Mouse (Mus musculus) small intestine, adult 2 months (tissue): ENCODE data around the gene Myoz1.

Source experiments
- CTCF ChIP-seq: fragments of 200-500 bp; IDR thresholded peaks from 2 replicates; pipeline ENCODE4 v1.5.1; 2012; ENCODE audit warnings: low read depth, mild to moderate bottlenecking, control low read depth, inconsistent platforms, low read length, moderate library complexity, mixed read lengths; ENCODE audit not compliant: insufficient replicate concordance, insufficient read length; ENCODE audit errors: extremely low read depth
- POLR2A ChIP-seq: fragments of 200-500 bp; IDR thresholded peaks from 2 replicates; pipeline ENCODE4 v1.6.1; 2012; ENCODE audit warnings: low read depth, mild to moderate bottlenecking, control low read depth, inconsistent platforms, low read length, moderate library complexity

DNA sequence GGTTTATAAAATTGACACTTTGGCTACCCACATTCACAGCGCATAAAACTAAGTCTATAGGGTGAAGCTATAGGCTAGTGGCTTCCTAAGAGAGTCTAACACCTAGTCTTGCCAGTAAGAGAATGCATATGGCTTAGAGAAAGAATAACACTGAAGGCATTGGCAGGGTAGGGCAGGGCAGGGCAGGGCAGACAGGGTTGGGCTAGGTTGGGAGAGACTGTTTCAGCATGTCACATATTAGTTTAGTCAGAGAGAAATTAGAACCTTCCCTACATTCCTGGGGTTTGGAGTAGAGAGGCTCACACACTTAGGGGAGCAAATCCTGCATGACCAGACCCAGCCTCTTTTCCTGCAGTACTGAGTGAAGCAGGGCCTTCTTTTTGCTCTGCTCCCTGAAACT is 11.1 kb upstream of the Myoz1 start:
- TF ChIP-seq CTCF (no peak), POLR2A (no peak)
